Mouse (Mus musculus) erythroblast, embryonic 14.5 days (primary cell): ENCODE results near the gene Polr3c.
"Not testable (repeated sequence)": the region's sequence is repeated elsewhere in the genome, so short reads cannot be mapped to it uniquely, and the experiment has no call there.

Experiments
- GATA1 ChIP-seq: IDR thresholded peaks from 2 replicates; pipeline ENCODE4 v1.6.1; 2012; ENCODE audit warnings: low read length, inconsistent platforms, mixed read lengths
- TAL1 ChIP-seq: IDR thresholded peaks from 3 replicates; pipeline ENCODE4 v1.6.1; 2012; ENCODE audit warnings: low read length, inconsistent platforms, mixed read lengths

GRCm38 (mm10) chr3:96740279-96740678 is 12.9 kb upstream of the Polr3c start:
- TF ChIP-seq TAL1, GATA1: not testable (repeated sequence)
